Mouse (Mus musculus) midbrain, embryonic 16.5 days (tissue): ENCODE measurements around the gene Trip6. TPM values are rescaled to one million over a fixed set of nuclear protein-coding genes. Genes with fewer than 3 reads are reported as not detected.

Experiments used
- ATAC-seq: fragments of 200-750 bp; cut with Nextera tagmentation; 2 replicates; pipeline ENCODE4 v1.8.0; 2017; ENCODE audit warnings: moderate TSS enrichment
- H3K27ac ChIP-seq: fragments of 300-500 bp; sonication (generic); 2 replicates; pipeline ENCODE4 v1.5.1; 2014; ENCODE audit warnings: mild to moderate bottlenecking, low read length, mixed read lengths
- H3K27me3 ChIP-seq: fragments of 300-500 bp; sonication (generic); 2 replicates; pipeline ENCODE4 v1.6.1; 2014; ENCODE audit warnings: low read depth, low read length, mixed read lengths; ENCODE audit not compliant: control insufficient read depth, insufficient read depth
- H3K36me3 ChIP-seq: fragments of 300-500 bp; sonication (generic); 2 replicates; pipeline ENCODE4 v1.6.1; 2014; ENCODE audit warnings: mild to moderate bottlenecking, low read length, moderate library complexity, mixed read lengths; ENCODE audit not compliant: control insufficient read depth, insufficient read depth
- H3K4me1 ChIP-seq: fragments of 300-500 bp; sonication (generic); 2 replicates; pipeline ENCODE4 v1.6.1; 2014; ENCODE audit warnings: mild to moderate bottlenecking, low read length, mixed read lengths; ENCODE audit not compliant: control insufficient read depth, insufficient read depth
- H3K4me2 ChIP-seq: fragments of 300-500 bp; sonication (generic); 2 replicates; pipeline ENCODE4 v1.6.1; 2014; ENCODE audit warnings: mild to moderate bottlenecking, low read length, mixed read lengths
- H3K4me3 ChIP-seq: fragments of 300-500 bp; sonication (generic); 2 replicates; pipeline ENCODE4 v1.5.1; 2014; ENCODE audit warnings: low read depth, mild to moderate bottlenecking, low read length, moderate library complexity, mixed read lengths
- H3K9ac ChIP-seq: fragments of 300-500 bp; sonication (generic); 2 replicates; pipeline ENCODE4 v1.6.1; 2014; ENCODE audit warnings: low read depth, low read length, mixed read lengths
- H3K9me3 ChIP-seq: fragments of 300-500 bp; sonication (generic); replicated peaks from 2 replicates; pipeline ENCODE4 v1.6.1; 2014; ENCODE audit warnings: mild to moderate bottlenecking, low read length, mixed read lengths; ENCODE audit not compliant: control insufficient read depth, poor library complexity, severe bottlenecking
- WGBS: fragments of 180-500 bp; shearing (Covaris S2); extraction: QIAGEN DNeasy Blood & Tissue Kit; methylation state at CpG from one replicate; pipeline ENCODE4 v1.1.7; 2014; 5-methylcytosine and 5-hydroxymethylcytosine counted together
- polyA plus RNA-seq: library from polyadenylated mRNA; unstranded; fragments of >200 nt; fragmentation: Nextera tagmentation; extraction: Ambion mirVana; gene quantifications from 2 replicates; pipeline ENCODE4 v1.2.1, GENCODE M21; 2015

The Trip6 gene
- polyA plus RNA-seq, 1 experiment from 2014 or later = 13.1 TPM

- peak; percentile 86 for ATAC-seq
- Histone ChIP-seq H3K4me2 (peak within 1 kb of the TSS; percentile 96), H3K4me3 (peak within 1 kb of the TSS; percentile 65), H3K27me3 (peaks cover 12% of the 10 kb centered on the region), H3K9ac (peak within 1 kb of the TSS; percentile 76), H3K27ac (peak within 1 kb of the TSS; percentile 64), H3K9me3 (no peaks in the 10 kb centered on the region), H3K36me3 (no peaks in the 10 kb centered on the region), H3K4me1 (peaks cover 28% of the 10 kb centered on the region)
- WGBS = 2% methylated on average over 30 of the region's 32 CpGs
Observed at GRCm38 (mm10) chr5:137349384-137350204, 35.4 kb upstream of the Trip6 start, which contains the start of gene Ephb4. Ephb4 (plus strand) TSS chr5:137350109.

DNA sequence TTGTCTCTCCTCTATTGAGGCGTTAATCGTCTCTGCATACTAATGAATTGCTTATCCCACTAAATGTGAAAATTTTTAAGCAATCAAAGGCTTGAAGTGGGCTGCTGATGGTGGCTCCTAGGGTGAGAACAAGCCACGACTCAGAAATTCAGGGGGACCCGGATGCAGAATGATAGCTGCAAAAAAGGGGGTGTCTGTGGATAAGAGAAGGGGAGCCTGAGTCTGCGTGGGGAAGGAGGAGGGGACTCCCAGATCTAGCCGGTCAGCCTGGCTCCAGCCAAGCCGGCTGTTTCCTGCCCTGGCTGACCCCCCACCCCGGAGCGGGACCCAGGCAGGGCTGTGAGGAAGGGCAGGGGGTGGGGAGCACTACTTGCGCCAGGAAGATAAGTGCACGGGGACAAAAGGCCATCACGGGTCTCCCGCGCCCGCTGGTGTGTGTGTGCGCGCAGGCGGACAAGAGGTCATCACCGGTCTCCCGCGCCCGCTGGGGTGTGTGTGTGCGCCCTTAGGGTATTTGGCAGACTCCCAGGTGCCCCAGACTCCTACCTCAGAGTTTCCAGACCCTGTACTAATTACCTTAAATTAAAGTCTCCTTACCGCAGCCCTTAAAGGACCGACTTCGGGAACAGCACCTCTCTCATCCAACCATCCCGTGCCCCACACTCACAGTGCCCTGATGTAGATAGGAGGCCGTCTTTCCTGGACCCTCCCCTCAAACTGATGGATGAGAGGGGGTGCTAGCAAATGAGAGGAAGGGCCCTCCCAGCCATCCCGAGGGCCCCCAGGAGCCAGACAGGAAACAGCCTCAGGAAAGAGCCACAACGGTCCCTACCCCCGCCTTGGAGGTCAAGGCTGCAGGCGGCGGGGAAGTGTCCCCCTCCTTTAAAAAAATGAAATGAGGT is 34.5 kb upstream of the Trip6 start:
- H3K4me1 ChIP-seq = peaks cover 28% of the 10 kb centered on the region
- no peaks in the 10 kb centered on the region for H3K36me3 ChIP-seq
- no peaks in the 10 kb centered on the region for H3K9me3 ChIP-seq
- WGBS = under 1% methylated on average over 33 of the region's 33 CpGs
- peak overlapping the region; percentile 39 for H3K9ac ChIP-seq
- H3K27me3 ChIP-seq = peaks cover 12% of the 10 kb centered on the region
- peak overlapping the region; percentile 65 for H3K4me3 ChIP-seq
- no peak overlapping the region for H3K27ac ChIP-seq
- H3K4me2 ChIP-seq = peak overlapping the region; percentile 96
- ATAC-seq = no peak

DNA sequence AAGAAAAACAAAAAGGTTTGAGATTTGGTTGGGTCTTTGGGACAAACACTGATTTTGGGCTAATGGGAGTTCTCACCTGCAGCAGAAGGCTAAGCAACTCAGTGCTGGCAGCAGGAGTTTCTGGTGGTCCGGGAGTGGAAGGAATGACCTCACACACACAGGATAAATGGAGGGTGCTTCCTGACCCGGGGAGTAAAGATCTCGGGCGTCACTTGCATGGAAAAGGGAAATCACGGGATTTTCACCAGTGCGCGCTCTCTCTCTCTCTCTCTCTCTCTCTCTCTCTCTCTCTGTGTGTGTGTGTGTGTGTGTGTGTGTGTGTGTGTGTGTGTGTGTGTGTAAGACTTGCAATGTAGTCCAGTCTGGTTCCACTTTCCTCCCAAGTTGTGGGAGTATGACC is 33.7 kb upstream of the Trip6 start:
- Histone ChIP-seq H3K27me3 (peaks cover 12% of the 10 kb centered on the region), H3K4me2 (no peak overlapping the region), H3K9me3 (no peaks in the 10 kb centered on the region), H3K36me3 (no peaks in the 10 kb centered on the region), H3K4me1 (peaks cover 28% of the 10 kb centered on the region), H3K4me3 (no peak overlapping the region), H3K27ac (no peak overlapping the region), H3K9ac (no peak overlapping the region)
- WGBS = 14% methylated on average over 7 of the region's 7 CpGs
- no peak for ATAC-seq

DNA sequence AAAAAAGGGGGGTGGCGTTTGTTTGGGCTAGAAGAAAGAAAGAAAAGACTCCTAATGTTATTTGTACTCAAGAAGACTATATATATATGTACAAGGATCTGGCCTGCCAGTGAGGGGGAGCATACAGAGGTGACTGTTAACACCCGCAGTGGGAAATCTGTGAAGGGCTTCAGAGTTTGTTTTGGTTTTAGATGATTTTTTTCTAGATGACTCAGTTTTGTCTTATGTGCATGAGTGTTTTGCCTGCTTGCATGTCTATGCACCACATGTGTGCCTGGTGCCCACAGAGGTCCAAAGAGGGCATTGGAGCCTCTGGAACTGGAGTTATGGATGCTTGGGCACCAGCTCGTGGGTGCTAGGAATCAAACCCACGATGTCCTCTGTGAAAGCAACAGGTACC is 32.8 kb upstream of the Trip6 start:
- Histone ChIP-seq H3K4me3 (no peak overlapping the region), H3K9me3 (no peaks in the 10 kb centered on the region), H3K36me3 (no peaks in the 10 kb centered on the region), H3K27me3 (peaks cover 12% of the 10 kb centered on the region), H3K4me1 (peaks cover 26% of the 10 kb centered on the region), H3K9ac (no peak overlapping the region), H3K27ac (no peak overlapping the region), H3K4me2 (no peak overlapping the region)
- ATAC-seq = no peak
- WGBS = 90% methylated on average over 4 of the region's 4 CpGs

- WGBS = 92% methylated on average over 1 of the region's 1 CpGs
- Histone ChIP-seq H3K4me2 (no peak overlapping the region), H3K9me3 (no peaks in the 10 kb centered on the region), H3K27me3 (peaks cover 12% of the 10 kb centered on the region), H3K27ac (no peak overlapping the region), H3K4me3 (no peak overlapping the region), H3K4me1 (peaks cover 26% of the 10 kb centered on the region), H3K9ac (no peak overlapping the region), H3K36me3 (no peaks in the 10 kb centered on the region)
- no peak for ATAC-seq
Observed at GRCm38 (mm10) chr5:137346388-137346787, 32.2 kb upstream of the Trip6 start.

- Histone ChIP-seq H3K27me3 (peaks cover 12% of the 10 kb centered on the region), H3K4me1 (peaks cover 24% of the 10 kb centered on the region), H3K27ac (no peak overlapping the region), H3K4me2 (no peak overlapping the region), H3K9ac (no peak overlapping the region), H3K4me3 (no peak overlapping the region), H3K36me3 (no peaks in the 10 kb centered on the region), H3K9me3 (no peaks in the 10 kb centered on the region)
- no peak for ATAC-seq
- 27% methylated on average over 9 of the region's 9 CpGs for WGBS
Observed at GRCm38 (mm10) chr5:137345821-137346220, 31.6 kb upstream of the Trip6 start.

- no peaks in the 10 kb centered on the region for H3K36me3 ChIP-seq
- H3K9me3 ChIP-seq = no peaks in the 10 kb centered on the region
- no peak for ATAC-seq
- no peak overlapping the region for H3K4me2 ChIP-seq
- peaks cover 21% of the 10 kb centered on the region for H3K4me1 ChIP-seq
- H3K9ac ChIP-seq = no peak overlapping the region
- peaks cover 3% of the 10 kb centered on the region for H3K27me3 ChIP-seq
- H3K4me3 ChIP-seq = no peak overlapping the region
- no peak overlapping the region for H3K27ac ChIP-seq
Observed at GRCm38 (mm10) chr5:137343869-137344268, 29.7 kb upstream of the Trip6 start.

DNA sequence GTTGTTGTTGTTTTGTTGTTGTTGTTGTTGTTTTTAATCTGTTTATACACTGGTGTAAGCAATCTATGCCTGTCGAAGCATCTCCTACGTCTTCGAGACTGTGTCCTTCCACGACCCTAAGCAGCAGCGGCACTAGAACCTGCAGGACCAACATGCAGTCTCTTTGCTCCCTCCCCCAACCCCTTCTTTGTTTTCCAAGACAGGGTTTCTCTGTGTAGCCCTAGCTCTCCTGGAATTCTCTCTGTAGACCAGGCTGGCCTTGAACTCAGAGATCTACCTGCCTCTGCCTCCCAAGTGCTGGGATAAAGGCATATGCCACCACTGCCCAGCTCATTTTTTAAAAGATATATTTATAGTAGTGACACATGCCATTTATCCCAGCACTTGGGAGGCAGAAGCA is 29.2 kb upstream of the Trip6 start:
- Histone ChIP-seq H3K4me2 (no peak overlapping the region), H3K4me3 (no peak overlapping the region), H3K9me3 (no peaks in the 10 kb centered on the region), H3K27ac (no peak overlapping the region), H3K27me3 (no peaks in the 10 kb centered on the region; the same call in 1 of the 2 replicates), H3K36me3 (no peaks in the 10 kb centered on the region), H3K9ac (no peak overlapping the region), H3K4me1 (peaks cover 19% of the 10 kb centered on the region)
- WGBS = 91% methylated on average over 5 of the region's 5 CpGs
- ATAC-seq = no peak
